Mouse (Mus musculus): ENCODE results near the gene Ghdc.

Gene Ghdc

DNA sequence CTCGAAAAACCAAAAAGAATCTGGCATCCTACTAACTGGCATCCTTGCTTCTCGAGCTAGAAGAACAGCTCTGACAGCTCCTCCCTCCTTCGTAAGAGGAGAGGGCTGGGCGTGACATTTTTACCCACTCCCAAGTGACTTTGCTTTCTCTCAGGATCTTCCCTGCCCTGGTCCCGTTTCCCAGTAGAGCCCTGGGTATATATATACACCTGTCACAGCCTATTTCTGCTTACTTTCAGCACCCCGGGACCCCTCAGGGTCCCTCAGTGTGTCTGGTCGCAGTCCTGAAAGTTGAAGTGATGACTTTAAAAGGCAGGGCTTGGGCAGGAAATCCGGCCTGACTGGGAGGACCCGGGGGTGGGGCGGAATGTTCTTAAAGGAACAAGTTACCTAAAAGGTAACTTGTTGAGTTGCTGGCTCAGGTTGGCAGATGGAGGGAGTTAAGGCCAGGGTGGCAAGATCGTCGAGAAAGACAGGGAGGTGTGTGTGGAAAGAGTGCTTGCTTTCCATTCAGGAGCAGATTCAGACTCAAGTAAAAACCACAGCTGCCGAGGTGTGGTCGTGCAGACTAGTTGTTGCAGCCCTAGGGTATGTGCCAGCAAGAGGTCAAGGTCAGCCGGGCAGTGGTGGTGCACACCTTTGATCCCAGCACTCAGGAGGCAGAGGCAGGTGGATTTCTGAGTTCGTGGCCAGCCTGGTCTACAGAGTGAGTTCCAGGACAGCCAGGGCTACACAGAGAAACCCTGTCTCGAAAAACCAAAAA, at the start of gene Ghdc:
Ghdc (minus strand) TSS at position 312 of the 763 bp plus-strand sequence.
- DNase-seq (ENCODE audit: inconsistent ontology term): peak; percentile 85

DNA sequence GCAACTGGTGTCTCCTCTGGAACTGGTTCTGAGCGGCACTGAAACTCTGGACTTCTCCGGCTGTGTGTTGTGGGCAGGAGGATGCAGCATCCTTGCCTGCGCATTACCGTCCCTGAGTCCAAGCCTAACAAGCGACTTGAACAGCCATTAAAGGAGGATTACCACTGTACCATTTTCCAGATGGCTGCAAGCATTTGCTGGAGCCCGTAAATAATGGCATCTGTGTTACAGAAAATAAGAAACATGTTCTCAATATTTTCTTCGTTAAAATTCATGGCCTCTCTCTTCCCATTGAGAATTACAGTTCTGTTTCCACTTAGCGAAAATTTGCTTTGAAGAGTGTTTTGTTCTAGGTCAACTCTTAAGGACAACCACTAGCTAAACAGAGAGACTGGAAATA, 49.3 kb upstream of the Ghdc start:
- no peak for DNase-seq (ENCODE audit: inconsistent ontology term)

DNA sequence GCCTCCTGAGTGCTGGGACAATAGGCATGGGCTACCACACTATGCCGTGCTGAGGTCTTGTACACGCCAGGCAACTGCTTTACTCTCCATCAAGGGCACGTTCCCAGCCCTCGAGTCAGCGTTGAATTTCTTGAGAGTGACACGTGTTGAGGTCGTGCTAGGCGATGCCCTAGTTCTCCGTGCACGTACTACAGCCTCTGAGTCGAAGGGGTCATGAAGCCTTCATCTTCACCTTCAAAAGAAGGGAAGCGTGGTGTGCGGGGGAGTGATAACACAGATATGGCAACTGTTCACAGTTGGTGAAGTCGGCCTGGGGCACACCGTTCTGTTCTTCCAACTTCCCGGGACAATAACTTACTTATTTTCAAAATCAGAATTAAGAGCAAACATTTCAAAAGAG, 48.9 kb upstream of the Ghdc start:
- no peak for DNase-seq (ENCODE audit: inconsistent ontology term)

DNA sequence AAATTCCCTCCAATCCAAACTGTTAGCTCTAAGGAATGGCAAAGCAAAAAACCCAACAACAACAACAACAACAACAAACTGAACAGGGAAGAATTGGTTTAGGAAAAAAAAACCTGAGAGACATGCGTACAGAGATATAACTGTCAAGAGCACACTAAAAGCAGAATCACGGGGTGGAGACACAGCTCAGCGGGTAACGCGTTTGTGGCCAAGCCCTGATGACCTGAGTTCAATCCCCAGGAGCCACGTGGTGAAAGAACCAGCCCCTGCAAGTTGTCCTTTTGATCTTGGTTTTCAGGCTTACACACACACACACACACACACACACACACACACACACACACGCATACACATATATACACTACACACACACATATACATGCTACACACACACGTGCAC, 48.3 kb upstream of the Ghdc start:
- DNase-seq (ENCODE audit: inconsistent ontology term): no peak

DNA sequence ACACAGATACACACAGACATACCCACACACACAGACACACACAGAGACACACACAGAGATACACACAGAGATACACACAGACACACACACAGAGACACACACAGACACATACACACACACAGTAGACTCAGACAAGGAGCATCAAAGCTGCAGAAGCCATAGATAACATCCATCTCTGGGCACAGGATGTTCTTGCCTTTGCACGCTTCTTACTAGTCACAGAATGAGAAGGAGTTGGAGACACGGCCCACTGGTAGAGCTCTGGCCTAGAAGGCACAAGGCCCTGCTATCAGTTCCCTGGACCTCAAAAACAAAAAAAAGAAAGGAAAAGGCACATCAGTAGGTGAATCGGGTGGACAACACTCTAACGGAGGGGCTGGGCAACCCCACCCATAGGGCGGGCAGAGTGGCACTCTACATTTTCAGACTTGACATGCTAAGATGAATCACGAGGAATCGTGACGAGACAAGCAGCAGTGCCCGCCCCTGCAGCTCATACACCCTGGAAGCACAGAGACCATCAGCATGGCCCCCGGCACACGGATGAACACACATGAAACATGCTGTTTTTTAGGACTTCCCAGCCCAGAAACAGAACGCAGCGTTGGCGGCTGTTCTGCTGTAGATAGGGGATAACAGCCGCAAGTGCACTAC, 47.7 kb upstream of the Ghdc start:
- no peak for DNase-seq (ENCODE audit: inconsistent ontology term)

DNA sequence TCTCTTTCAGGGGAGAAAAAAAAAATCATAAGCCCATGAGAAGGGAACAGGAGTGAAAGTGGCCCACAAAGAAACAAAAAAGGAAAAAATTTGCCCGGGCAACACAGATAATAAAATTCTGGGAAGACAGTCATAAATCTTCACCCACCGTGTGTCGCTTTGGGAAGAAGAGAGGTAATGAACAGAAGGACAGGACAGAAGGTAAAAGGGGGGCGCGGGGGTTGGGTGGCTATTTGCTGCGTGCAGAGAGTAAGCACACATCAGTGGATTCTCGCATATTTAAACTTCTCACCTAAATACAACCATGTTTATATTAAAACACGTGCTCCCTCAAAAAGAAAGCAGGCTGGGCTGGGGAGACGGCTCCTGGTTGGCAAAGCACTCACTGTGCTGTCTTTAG, 46.6 kb upstream of the Ghdc start:
- DNase-seq (ENCODE audit: inconsistent ontology term): no peak

DNA sequence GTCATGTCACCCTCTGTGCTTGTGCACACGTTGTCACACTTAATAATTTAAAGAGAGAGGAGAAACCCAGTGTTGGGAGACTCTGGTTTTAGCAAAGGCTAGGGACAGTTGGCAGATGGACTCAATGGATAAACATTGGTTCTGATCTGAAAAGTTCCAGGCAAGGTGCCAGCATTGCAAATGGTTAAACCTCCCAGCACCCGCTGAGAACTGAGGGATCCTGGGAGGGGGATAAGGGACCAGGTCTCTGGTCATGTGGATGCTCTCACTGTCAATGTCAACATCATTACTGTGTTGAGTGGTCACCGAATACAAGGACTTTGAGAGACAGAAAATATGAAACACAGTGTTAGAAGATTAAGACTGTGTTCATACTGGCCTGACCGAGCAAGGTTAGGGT, 46.0 kb upstream of the Ghdc start:
- DNase-seq (ENCODE audit: inconsistent ontology term): peak; percentile 45

DNA sequence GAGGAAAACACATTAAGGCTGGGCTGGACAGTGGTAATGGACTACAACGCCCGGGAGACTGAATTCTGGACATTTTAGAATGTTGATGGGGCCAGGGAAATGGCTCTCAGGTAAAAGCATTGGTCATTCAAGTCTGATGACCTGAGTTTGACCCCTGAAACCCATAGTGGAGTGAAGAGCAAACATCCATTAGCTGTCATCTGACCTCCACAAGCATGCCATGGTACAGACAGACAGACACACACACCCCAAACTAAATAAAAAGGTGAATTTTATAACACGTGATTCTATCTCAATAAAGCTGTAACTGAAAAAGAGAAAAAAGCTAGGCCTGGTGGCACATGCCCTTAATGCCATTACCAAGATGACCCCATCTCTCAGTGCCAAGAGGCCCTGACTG, 45.6 kb upstream of the Ghdc start:
- DNase-seq (ENCODE audit: inconsistent ontology term): no peak

DNA sequence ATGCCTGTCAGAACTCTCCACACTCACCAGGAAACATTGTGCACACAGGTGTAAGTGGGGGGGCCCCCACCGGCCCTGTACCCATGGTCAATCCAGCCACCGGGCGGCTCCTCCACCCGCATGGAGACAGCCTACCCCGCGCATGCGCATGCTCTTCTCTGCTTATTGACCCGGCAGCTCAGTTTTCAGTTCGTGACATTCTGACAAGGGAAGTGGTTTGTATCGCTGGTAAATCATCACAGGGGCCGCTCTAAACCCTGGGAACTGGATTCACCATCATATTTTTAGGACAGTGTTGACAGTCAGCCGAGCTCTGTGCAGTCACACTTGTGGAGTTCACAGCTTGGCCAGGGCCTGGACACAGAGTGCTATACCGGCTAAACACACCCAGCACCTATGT, 43.7 kb upstream of the Ghdc start:
- DNase-seq (ENCODE audit: inconsistent ontology term): peak; percentile 23

DNA sequence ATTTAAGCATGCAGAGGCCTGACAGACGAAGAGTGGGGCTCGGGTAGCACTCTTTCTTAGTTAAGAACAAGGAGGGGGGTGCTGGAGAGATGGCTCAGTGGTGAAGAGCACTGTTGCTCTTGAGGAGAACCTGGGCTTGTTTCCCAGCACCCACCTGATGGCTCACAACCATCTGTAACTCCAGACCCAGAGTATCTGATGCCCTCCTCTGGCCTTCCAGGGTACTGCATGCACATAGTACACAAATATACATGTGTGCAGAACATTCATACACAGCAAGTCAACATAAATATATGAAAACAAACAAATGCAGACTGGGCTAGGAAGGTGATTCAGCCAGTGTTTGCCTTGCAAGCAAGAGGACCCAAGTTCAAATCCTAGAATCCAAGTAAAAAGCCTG, 40.4 kb upstream of the Ghdc start:
- no peak for DNase-seq (ENCODE audit: inconsistent ontology term)

DNA sequence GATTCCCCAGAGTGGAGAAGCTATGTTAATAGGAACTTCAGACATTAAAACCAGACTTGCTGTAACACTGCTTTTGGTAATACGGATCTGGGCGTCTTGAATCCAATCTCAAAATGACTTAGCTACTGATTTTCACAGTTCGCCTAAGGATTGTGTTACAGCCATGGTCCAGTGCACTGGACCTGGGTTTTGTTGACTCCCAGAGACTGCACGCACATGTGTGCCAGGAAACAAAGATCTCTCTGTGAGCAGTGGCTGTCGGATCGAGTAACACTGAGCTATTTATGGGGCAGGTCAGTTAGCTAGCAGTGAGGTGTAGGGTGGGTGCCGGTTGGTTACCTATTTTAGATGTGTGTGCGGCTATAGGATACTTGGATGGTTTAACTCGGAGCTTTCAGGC, 39.8 kb upstream of the Ghdc start:
- DNase-seq (ENCODE audit: inconsistent ontology term): no peak

DNA sequence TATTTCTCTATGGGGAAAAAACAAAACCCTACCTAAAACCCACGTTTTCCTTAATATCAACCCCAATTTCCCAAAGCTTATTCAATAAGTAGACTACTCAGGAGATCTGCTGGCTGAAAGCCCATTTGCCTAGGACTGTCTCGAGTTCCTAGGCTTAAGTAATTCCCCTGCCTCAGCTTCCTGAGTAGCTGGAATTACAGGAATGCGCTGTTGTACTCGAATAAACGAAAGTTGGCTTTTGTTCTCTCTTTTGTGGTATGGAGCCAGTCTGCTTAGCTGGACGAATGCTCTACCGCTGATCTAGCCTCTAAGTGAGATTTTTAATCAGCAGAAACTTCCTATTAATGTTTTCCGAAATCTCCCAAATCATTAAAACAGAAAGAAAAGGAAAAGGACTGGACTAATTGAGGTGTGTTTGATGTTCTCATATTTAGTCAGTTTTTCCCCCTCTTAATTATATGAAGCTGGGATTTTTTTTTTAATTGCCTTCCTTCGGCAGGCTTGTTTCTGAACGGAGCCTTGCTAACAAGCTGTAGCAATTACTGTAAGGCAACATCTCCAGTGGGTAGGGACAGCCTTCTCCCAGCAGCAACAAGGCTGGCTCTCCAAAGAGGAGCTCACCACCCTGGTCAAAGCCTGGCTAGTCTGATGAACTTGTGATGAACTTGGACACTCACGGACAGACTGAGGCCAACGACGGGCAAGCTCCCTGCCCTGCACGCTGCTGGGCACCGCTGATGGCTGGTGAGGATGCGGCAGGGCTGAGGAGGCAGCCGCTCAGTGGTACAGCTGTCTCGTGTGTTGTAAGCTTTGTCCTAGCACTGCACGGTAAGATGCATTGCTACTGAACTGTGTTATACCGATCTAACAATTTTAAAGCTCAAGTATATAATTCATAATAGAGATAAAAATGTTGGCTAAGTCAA, 35.9 kb upstream of the Ghdc start:
- DNase-seq (ENCODE audit: inconsistent ontology term): peak; percentile 82

DNA sequence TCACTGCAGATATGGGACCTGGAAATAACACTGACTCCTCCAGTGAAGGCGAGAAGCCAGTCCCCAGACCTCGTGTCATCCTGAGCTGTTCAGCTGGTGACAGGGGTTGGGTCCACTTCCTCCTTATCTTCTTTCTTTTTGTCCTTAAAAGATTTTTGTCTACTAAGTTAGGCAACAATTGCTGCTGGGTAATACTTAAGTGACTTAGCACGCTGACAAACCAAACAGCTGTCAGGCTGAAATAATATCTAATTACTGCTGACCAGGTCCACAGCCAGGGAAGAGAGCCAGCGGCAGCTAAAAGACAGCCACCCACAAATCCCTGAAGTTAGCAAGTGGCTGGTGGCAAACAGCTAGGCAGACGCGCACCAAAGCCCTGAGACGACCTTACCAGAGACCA, 34.8 kb upstream of the Ghdc start:
- no peak for DNase-seq (ENCODE audit: inconsistent ontology term)

DNA sequence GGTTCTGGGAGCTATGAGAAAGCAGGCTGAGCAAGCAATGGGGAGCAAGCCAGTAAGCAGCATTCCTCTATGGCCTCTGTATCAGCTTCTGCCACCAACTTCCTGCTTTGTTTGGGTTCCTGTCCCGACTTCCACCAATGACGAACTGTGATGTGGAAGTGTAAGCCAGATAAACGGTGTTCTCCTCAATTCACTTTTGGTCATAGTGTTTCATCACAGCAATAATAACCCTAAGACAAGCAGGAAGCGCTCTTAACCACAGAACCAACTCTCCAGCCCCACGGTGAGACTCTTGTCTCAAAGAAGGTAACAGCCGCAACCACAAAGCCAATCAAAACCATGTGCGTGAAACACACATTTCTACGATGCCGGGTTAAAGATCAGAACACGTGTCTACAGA, 33.7 kb upstream of the Ghdc start:
- no peak for DNase-seq (ENCODE audit: inconsistent ontology term)

DNA sequence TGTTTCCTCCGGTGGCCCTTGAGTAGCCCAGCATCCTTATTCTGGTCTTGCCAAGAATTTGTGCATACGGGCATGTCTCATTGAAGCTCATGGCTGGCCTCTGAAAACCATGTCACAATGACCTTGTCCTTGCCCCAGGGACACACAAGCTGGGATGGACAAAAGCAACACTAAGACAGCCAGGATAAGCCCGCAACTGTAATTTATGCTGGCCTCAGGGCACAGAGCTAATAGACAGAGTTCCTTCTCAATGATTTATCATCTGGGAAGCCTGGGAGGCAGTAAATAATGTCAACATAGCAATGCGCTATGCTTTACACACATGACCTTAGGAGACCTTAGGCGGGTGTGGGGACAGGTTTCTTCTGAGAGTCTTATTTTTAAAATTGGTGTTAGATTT, 28.7 kb upstream of the Ghdc start:
- DNase-seq (ENCODE audit: inconsistent ontology term): no peak

DNA sequence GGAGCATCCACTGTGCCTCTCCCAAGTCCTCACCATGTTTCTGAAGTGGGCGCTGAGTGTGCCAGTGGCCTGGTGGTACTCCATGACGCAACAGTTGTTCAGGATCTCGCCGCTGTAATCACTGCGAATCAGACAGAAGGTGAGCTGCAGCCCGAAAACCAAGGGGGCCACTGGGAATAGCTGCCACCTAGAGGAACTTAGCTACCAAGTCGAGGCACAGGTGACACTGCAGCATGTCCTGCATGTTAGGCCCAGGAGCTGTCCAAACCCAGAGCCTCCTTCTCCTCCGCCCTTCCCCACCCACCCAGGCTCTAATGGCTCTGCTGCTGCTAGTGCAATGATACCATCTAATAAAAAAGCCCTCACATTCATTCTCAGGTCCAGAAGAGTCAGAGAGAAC, 25.8 kb upstream of the Ghdc start:
- DNase-seq (ENCODE audit: inconsistent ontology term): no peak

DNA sequence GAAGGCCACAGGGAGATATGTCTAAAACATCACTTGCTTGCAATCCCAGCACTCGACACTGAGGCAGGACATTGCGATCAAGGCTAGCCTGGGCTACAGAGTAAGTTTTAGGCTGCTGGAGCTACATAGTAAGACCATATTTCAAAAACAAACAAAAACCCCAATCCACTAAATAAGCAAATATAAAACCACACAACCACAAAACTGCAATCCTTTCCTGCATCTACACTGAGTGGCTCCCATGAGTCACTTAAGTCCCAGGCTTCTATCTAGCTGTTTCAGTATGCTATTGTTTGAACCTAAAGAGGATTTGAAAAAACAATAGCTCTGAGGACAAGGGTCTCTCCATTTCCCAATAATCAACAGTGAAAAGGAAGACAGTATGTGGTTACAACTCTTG, 24.6 kb upstream of the Ghdc start:
- DNase-seq (ENCODE audit: inconsistent ontology term): no peak

DNA sequence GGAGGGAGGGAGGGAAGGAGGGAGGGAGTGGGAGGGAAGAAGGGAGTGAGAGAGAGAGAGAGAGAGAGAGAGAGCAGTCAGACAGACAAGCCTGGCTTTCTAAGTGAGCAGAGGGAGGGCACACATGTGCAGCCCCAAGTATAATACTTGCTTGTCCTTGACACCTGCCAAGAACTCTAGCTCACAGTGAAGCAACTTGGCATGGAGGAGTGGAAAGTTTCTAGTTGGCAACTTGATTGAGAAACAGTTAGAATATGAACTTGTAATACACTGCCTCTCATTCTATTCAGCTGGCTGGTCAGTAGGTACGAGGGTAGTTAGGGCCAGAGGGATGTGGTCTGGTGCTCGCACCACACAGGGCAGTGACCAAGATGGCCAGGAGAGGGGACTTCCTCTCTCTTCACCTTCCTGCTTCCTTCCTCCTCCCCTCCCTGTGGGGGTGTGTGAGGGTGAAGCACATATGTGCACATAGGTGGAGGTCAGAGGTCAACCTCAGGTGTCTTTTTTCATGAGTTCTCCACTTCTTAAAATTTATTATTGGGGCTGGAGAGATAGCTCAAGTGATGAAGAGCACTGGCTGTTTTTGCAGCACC, 20.8 kb upstream of the Ghdc start:
- peak; percentile 60 for DNase-seq (ENCODE audit: inconsistent ontology term)

DNA sequence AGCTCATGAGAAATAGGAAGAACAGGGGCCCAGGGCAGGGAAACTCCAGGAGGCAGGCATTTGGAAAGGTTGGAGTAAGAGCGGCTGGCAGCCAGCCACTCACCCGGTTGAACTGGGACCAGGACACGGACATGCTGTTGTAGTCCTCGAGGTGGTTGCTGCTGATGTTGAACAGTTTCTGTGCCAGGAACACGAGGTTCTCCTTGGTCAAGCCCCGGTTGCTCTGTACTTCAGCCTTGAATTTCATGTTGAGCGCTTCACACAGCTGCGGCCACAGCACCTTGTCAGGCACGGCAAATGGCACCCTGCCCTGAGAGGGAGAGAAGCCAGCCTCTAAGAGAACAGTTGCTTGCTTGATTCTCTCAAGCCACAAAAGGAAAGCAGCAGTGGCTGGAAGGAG, 19.9 kb upstream of the Ghdc start:
- peak; percentile 24 for DNase-seq (ENCODE audit: inconsistent ontology term)

DNA sequence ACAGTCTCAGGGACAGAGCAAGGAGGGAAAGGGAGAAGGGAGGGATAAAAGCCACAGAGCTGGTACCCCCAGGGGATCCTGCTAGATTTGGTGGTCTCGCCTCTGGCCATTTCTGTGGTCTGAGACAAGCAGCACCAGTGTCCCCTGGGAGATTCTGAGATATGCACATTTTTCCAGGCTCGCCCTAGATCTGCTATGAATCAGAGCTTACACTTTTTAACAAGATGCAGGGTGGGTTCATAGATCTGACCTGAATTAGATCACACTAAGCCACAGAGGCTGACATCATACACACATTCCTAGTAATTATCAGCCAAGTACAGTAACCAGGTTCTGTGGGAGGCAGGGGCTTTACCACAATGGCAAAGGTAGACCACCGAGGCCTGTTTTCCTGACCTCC, 18.9 kb upstream of the Ghdc start:
- DNase-seq (ENCODE audit: inconsistent ontology term): peak; percentile 72

DNA sequence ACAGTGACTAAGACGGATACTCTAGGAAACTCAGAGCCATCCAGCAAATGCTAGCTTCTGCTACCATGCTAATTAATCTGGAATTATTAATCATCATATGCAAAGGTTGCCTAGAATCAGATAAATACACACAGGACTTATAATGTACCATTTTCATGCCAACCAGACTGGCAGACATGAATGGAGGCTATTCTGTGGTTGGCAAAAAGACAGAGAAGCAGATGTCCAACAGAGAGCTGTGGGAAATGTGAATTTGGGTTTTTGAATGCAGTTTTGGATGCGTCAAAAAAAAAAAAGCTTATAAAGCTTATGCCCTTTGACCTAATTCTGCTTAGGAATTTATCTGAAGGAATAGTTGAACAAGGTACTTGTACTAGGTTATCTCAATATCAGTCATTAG, 15.0 kb upstream of the Ghdc start:
- DNase-seq (ENCODE audit: inconsistent ontology term): no peak

DNA sequence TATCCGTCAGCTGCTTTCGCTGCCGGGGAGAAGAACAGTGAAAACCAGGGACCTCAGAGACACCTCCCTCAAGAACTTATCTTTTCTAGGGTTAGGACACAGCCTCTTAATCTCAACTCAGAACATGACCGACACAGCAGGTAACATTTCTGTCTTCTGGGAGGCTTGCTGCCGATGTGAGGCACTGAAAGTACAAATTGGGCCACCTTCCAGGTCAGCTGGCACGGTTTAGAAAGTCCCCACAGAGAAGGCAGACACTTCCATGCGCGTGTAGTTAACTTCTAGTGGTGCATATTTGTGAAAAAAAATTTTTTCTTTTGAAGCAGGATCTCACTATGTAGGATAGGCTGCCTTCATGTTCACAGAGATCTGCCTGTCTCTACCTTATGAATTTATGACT, 13.5 kb upstream of the Ghdc start:
- DNase-seq (ENCODE audit: inconsistent ontology term): no peak
